Mouse (Mus musculus) liver, postnatal 0 days (tissue): ENCODE measurements at regions not wholly inside any gene's neighbourhood (a gene's known extent, or its start where the extent isn't known, plus 50 kb on each side); places are given as distances from the start of the nearest gene placed in this dataset.

ENCODE experiments used
- CTCF ChIP-seq: sonication (generic); IDR thresholded peaks from 2 replicates; pipeline ENCODE4 v1.5.1; 2016; ENCODE audit warnings: antibody characterized with exemption, low read depth
- EP300 ChIP-seq: IDR thresholded peaks from 2 replicates; pipeline ENCODE4 v1.6.1; 2016; ENCODE audit warnings: antibody characterized with exemption, low read depth, mild to moderate bottlenecking

- peak; percentile 28; the same call in 1 of the 2 replicates for TF ChIP-seq CTCF
- TF ChIP-seq EP300, result no peak
Observed at GRCm38 (mm10) chr8:109407913-109408312, 85.9 kb upstream of the Pmfbp1 start.
